Mouse (Mus musculus) heart, adult 2 months (tissue): ENCODE measurements around the gene Slc25a42.

Experiments used
- CTCF ChIP-seq: fragments of 200-600 bp; IDR thresholded peaks from 2 replicates; pipeline ENCODE4 v1.8.1; 2022; ENCODE audit warnings: antibody characterized with exemption, mild to moderate bottlenecking, moderate library complexity
- EP300 ChIP-seq: fragments of 200-500 bp; IDR thresholded peaks from 2 replicates; pipeline ENCODE4 v1.6.1; 2011; ENCODE audit warnings: low read depth, low read length, control low read depth; ENCODE audit not compliant: insufficient read depth
- POLR2A ChIP-seq: fragments of 200-500 bp; IDR thresholded peaks from 2 replicates; pipeline ENCODE4 v1.6.1; 2011; ENCODE audit warnings: mild to moderate bottlenecking, low read depth, low read length, control low read depth; ENCODE audit not compliant: insufficient read depth

- TF ChIP-seq CTCF = no peak
- no peak for TF ChIP-seq EP300
- TF ChIP-seq POLR2A = no peak
Observed at GRCm38 (mm10) chr8:70197603-70198002, 14.5 kb downstream of the Slc25a42 start.
